Mouse (Mus musculus) ES-Bruce4 (cell line): ENCODE results near the gene Tstd2. TPM values are rescaled to one million over a fixed set of nuclear protein-coding genes. Genes with fewer than 3 reads are reported as not detected.

ENCODE experiments used
- H3K27ac ChIP-seq: 2 replicates; pipeline ENCODE4 v1.5.1; 2012; ENCODE audit warnings: low read length, inconsistent platforms; ENCODE audit not compliant: insufficient read depth
- H3K27me3 ChIP-seq: 2 replicates; pipeline ENCODE4 v1.6.1; 2012; ENCODE audit warnings: mild to moderate bottlenecking, low read length, inconsistent platforms; ENCODE audit not compliant: control insufficient read depth, poor library complexity, insufficient read depth, severe bottlenecking
- H3K36me3 ChIP-seq: 2 replicates; pipeline ENCODE4 v1.6.1; 2012; ENCODE audit warnings: inconsistent platforms, mild to moderate bottlenecking, low read length, moderate library complexity; ENCODE audit not compliant: control insufficient read depth, poor library complexity, insufficient read depth, severe bottlenecking
- H3K4me1 ChIP-seq: one replicate; pipeline ENCODE4 v1.8.1; 2011; ENCODE audit warnings: low read length; ENCODE audit not compliant: control insufficient read depth, insufficient read depth
- H3K4me3 ChIP-seq: 2 replicates; pipeline ENCODE4 v1.5.1; 2011; ENCODE audit warnings: low read depth, mild to moderate bottlenecking, low read length
- H3K9ac ChIP-seq: 2 replicates; pipeline ENCODE4 v1.6.1; 2012; ENCODE audit warnings: low read depth, mild to moderate bottlenecking, inconsistent platforms; ENCODE audit not compliant: poor library complexity, severe bottlenecking
- H3K9me3 ChIP-seq: replicated peaks from 2 replicates; pipeline ENCODE4 v1.6.1; 2012; ENCODE audit warnings: mild to moderate bottlenecking, low read length, inconsistent platforms; ENCODE audit not compliant: control insufficient read depth, poor library complexity, insufficient read depth, severe bottlenecking
- CTCF ChIP-seq: IDR thresholded peaks from one replicate; pipeline ENCODE4 v1.8.1; 2011; ENCODE audit warnings: low read depth, low read length
- EP300 ChIP-seq: IDR thresholded peaks from 2 replicates; pipeline ENCODE4 v1.6.1; 2011; ENCODE audit warnings: low read depth, low read length; ENCODE audit not compliant: insufficient read depth
- POLR2A ChIP-seq: IDR thresholded peaks from one replicate; pipeline ENCODE4 v1.8.1; 2011; ENCODE audit warnings: low read length; ENCODE audit not compliant: insufficient read depth
- polyA plus RNA-seq: library from polyadenylated mRNA; stranded (reverse); fragments of >200 nt; gene quantifications from 2 replicates; pipeline ENCODE4 v1.2.4, GENCODE M21; 2011; ENCODE audit warnings: low read depth; ENCODE audit not compliant: missing spikeins, insufficient read depth, insufficient read length

Gene Tstd2
- polyA plus RNA-seq, 1 experiment: 47.3 TPM

DNA sequence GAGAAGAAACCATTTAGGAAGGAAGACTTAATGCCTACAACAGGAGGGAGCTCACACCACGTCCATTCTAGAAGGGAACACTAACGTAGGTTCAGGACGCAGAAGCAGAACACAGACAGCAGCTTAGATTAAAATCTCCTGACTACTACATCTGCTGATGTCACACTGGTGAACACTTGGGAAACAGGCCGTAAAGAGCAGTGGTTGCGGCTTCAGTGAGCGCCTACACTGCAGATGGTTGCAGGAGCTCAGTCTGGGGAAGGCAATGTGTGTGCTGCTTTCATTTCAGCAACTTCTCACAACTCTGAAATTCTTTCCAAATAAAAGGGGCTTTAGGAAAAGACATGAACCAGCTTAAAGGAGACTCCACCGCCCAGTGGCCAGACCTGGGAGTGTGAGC, 39.0 kb upstream of the Tstd2 start:
- H3K9ac ChIP-seq: no peak overlapping the region
- H3K9me3 ChIP-seq: no peaks in the 10 kb centered on the region
- no peaks in the 10 kb centered on the region for H3K4me1 ChIP-seq
- H3K36me3 ChIP-seq: peaks cover 14% of the 10 kb centered on the region
- no peaks in the 10 kb centered on the region for H3K27me3 ChIP-seq
- no peak overlapping the region for H3K27ac ChIP-seq
- no peak overlapping the region for H3K4me3 ChIP-seq
- TF ChIP-seq EP300 (no peak), POLR2A (no peak), CTCF (no peak)

DNA sequence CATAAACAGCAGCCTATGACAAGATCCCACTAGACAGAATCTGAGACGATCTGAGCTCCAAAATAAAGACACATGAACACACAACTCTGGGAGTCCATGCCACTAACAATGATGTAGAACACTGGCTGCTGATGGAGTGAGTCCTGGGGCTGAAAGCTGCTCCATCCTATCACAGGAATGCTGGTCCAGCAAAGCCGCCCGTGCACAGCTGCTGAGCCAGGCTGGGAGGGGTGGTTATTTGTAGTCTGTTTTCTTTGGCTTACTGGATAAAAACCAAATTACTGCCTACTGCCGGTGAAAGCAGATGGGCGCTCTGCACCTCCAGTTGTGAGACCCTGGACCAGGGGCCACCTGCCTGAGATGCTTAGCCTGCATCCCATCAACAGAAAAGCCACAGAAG, 38.5 kb upstream of the Tstd2 start:
- TF ChIP-seq CTCF (no peak), POLR2A (no peak), EP300 (no peak)
- Histone ChIP-seq H3K4me3 (no peak overlapping the region), H3K9me3 (no peaks in the 10 kb centered on the region), H3K9ac (no peak overlapping the region), H3K27ac (no peak overlapping the region), H3K27me3 (no peaks in the 10 kb centered on the region), H3K4me1 (no peaks in the 10 kb centered on the region), H3K36me3 (peaks cover 16% of the 10 kb centered on the region)

DNA sequence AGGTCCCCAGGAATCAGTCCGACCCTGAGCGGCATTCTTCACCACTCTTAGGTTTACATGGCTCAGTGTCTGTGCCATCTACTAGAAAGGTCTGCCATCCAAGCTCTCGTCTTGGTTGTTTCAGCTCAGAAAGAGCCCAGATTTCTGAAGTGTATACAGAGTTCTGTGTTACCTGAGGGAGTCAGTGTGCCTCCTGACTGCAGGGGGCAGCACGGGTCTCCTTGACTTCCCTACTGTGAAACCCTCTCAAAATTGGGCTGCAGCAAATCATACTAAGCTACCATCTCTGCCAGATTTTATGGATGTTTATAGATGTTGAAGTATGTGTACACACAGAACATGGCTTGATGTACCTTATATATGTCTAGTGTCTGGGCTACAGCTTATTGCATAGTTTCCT, 37.8 kb upstream of the Tstd2 start:
- Histone ChIP-seq H3K9ac (no peak overlapping the region), H3K4me3 (no peak overlapping the region), H3K4me1 (no peaks in the 10 kb centered on the region), H3K9me3 (no peaks in the 10 kb centered on the region), H3K36me3 (peaks cover 20% of the 10 kb centered on the region), H3K27me3 (no peaks in the 10 kb centered on the region), H3K27ac (no peak overlapping the region)
- TF ChIP-seq EP300: no peak
- peak; percentile 52 for TF ChIP-seq CTCF

DNA sequence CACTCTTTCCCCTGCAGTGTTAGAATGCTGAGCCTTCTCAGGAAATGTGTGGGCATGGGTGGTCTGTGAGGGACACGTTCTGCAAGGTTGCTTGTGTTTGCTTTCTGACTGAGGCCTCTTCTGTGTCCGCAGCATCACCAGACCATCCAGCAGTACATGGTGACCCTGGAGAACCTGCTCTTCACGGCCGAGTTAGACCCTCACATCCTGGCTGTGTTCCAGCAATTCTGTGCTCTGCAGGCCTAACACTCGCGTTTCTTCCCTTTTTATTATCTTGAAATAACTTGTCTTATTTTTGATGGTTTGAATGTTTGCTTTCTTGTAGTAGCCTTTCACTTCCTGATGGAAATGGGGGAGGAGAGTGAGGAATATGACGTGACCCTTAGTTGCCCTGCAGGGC, 33.3 kb upstream of the Tstd2 start:
- TF ChIP-seq POLR2A (no peak), CTCF (no peak), EP300 (no peak)
- H3K4me3 ChIP-seq: no peak overlapping the region
- H3K9ac ChIP-seq: no peak overlapping the region
- no peaks in the 10 kb centered on the region for H3K4me1 ChIP-seq
- peaks cover 57% of the 10 kb centered on the region for H3K36me3 ChIP-seq
- no peak overlapping the region for H3K27ac ChIP-seq
- no peaks in the 10 kb centered on the region for H3K27me3 ChIP-seq
- no peaks in the 10 kb centered on the region for H3K9me3 ChIP-seq

DNA sequence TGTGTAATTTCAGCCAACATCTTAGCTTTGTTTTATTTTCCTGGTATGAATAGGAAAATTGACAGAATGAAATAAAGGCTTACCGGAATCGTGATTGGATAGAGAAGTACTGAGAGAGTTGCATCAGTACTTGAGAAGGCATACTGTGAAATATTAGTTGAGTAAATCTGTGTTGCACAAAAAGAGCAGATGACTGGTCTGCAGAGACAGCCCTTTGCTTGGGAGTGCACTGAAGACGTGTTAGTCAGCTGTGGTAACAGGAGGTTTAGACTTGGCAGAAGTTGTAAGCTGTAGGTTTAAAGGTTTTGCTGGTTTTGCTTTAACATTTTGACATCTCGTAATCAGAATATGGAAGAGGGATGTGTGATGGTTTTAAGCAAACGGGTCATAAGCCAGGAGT, 27.3 kb upstream of the Tstd2 start:
- Histone ChIP-seq H3K36me3 (peaks cover 72% of the 10 kb centered on the region), H3K4me3 (no peak overlapping the region), H3K27me3 (no peaks in the 10 kb centered on the region), H3K9me3 (no peaks in the 10 kb centered on the region), H3K27ac (no peak overlapping the region), H3K9ac (no peak overlapping the region), H3K4me1 (no peaks in the 10 kb centered on the region)
- TF ChIP-seq CTCF (no peak), POLR2A (no peak)

DNA sequence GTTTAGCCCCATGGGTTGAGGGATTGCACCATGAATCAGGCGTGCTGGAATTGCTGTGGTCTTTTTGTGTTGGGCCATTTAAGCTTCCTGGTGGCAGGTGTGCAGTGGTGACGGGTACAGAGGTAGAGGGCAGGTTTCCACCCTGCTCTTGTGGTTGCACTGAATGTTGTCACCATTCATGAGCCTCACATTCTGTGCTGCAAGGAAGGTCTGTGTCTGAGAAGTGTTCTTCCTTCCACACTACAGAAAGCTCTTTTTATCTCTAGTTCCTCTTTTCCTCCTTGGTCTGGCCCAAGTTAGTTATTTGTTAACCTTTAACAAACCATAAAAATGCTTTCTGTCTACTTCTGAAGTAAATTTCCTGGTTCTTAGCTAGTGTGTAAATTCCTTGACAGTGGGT, 25.5 kb upstream of the Tstd2 start:
- H3K36me3 ChIP-seq: peaks cover 66% of the 10 kb centered on the region
- no peak overlapping the region for H3K27ac ChIP-seq
- H3K4me3 ChIP-seq: no peak overlapping the region
- H3K27me3 ChIP-seq: no peaks in the 10 kb centered on the region
- no peak overlapping the region for H3K9ac ChIP-seq
- H3K9me3 ChIP-seq: no peaks in the 10 kb centered on the region
- H3K4me1 ChIP-seq: no peaks in the 10 kb centered on the region
- TF ChIP-seq EP300: no peak
- TF ChIP-seq CTCF: no peak
- TF ChIP-seq POLR2A: no peak

DNA sequence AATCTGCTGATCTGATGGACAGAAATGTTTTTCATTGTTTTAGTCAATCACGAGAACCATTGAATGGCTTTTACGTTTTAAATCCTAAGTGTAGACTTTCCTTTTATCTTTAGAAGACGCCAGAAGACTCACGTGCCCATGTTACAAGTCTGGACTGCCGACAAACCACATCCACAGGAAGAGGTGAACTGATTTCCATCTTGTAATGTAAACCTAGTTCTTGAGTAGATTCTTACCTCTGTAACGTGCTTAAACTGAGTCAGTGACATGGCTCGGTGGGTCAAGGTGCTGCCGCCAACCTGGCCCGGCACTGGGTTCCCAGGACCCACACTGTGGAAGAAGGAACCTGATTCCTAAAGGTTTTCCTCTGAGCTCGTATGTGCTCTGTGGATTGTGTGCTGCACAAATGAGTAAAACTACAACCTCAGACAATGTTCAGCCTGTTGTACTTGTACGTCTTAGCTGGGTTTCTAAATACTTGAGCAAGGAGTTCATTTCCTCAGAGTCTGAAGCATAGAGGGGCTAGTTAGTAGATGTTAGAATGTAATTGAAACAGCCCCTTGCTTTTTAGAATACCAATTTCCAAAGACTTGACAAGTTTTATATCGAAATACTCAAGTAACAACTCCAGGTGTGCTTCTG, 13.5 kb upstream of the Tstd2 start:
- TF ChIP-seq EP300 (no peak), CTCF (no peak), POLR2A (no peak)
- H3K36me3 ChIP-seq: peaks cover 57% of the 10 kb centered on the region
- H3K9ac ChIP-seq: no peak overlapping the region
- H3K4me3 ChIP-seq: no peak overlapping the region
- no peaks in the 10 kb centered on the region for H3K9me3 ChIP-seq
- no peaks in the 10 kb centered on the region for H3K27me3 ChIP-seq
- no peak overlapping the region for H3K27ac ChIP-seq
- no peaks in the 10 kb centered on the region for H3K4me1 ChIP-seq
